Mouse (Mus musculus) forebrain, embryonic 11.5 days (tissue): ENCODE data around the gene Gm3373. TPM values are rescaled to one million over a fixed set of nuclear protein-coding genes. Genes with fewer than 3 reads are reported as not detected.
"Not testable (repeated sequence)": the region's sequence is repeated elsewhere in the genome, so short reads cannot be mapped to it uniquely, and the experiment has no call there.

ENCODE experiments used
- ATAC-seq: fragments of 200-750 bp; cut with Nextera tagmentation; replicated peaks from 2 replicates; pipeline ENCODE4 v1.8.0; 2017; ENCODE audit warnings: moderate TSS enrichment; ENCODE audit not compliant: low FRiP score
- DNase-seq: peaks from one replicate; pipeline ENCODE4 v3.0.0-alpha.2; 2017; ENCODE audit warnings: low spot score
- H3K27ac ChIP-seq: fragments of 300-500 bp; sonication (generic); 2 replicates; pipeline ENCODE4 v1.5.1; 2014; ENCODE audit warnings: low read depth, low read length
- H3K27me3 ChIP-seq: fragments of 300-500 bp; sonication (generic); 2 replicates; pipeline ENCODE4 v1.6.1; 2014; ENCODE audit warnings: mild to moderate bottlenecking, low read length, mixed read lengths; ENCODE audit not compliant: control insufficient read depth, insufficient read depth
- H3K36me3 ChIP-seq: fragments of 300-500 bp; sonication (generic); 2 replicates; pipeline ENCODE4 v1.6.1; 2014; ENCODE audit warnings: mild to moderate bottlenecking, low read length, moderate library complexity, mixed read lengths; ENCODE audit not compliant: control insufficient read depth, insufficient read depth
- H3K4me1 ChIP-seq: fragments of 300-500 bp; sonication (generic); replicated peaks from 2 replicates; pipeline ENCODE4 v1.6.1; 2014; ENCODE audit warnings: low read length, mixed read lengths; ENCODE audit not compliant: control insufficient read depth, insufficient read depth
- H3K4me2 ChIP-seq: fragments of 300-500 bp; sonication (generic); 2 replicates; pipeline ENCODE4 v1.6.1; 2014; ENCODE audit warnings: low read depth, mild to moderate bottlenecking, low read length, moderate library complexity, mixed read lengths; ENCODE audit not compliant: severe bottlenecking
- H3K4me3 ChIP-seq: fragments of 300-500 bp; sonication (generic); 2 replicates; pipeline ENCODE4 v1.5.1; 2014; ENCODE audit warnings: low read depth, low read length
- H3K9ac ChIP-seq: fragments of 300-500 bp; sonication (generic); 2 replicates; pipeline ENCODE4 v1.6.1; 2014; ENCODE audit warnings: low read length
- H3K9me3 ChIP-seq: fragments of 300-500 bp; sonication (generic); 2 replicates; pipeline ENCODE4 v1.6.1; 2016; ENCODE audit warnings: low read length, mixed read lengths; ENCODE audit not compliant: control insufficient read depth
- WGBS: fragments of 180-500 bp; shearing (Covaris S2); extraction: QIAGEN DNeasy Blood & Tissue Kit; methylation state at CpG from one replicate; pipeline ENCODE4 v1.1.7; 2014; 5-methylcytosine and 5-hydroxymethylcytosine counted together
- polyA plus RNA-seq: library from polyadenylated mRNA; unstranded; fragments of >200 nt; fragmentation: Nextera tagmentation; extraction: Ambion mirVana; gene quantifications from 2 replicates; pipeline ENCODE4 v1.2.1, GENCODE M21; 2014

Gene Gm3373
- polyA plus RNA-seq, result 0.17 TPM in 1 of 2 replicates, not detected in the other

DNA sequence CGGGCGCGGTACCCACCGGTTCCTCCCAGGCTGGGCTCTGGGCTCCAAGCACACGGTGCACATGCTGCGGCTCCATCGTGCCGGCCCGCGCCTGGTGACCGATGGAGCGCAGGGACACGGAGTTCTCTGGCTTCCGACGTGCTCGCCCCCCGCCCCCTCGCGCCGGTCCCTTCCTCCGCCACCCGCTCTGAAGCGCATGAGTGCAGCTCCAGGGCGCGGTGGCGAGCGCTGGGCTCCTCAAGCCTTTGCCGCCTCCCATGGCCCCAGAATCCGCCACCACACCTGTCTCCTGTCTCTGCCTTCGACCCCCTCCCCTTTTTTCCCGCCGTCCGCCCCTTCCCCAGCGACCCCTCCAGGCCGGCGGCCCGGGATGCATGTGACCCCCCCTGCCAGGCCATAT, at the start of gene Gm3373:
Gene Gm3373, minus strand, starts transcription at position 101 of the 400 bp plus-strand sequence.
- H3K9me3 ChIP-seq, DNase-seq, H3K36me3 ChIP-seq, H3K4me1 ChIP-seq, ATAC-seq, H3K27me3 ChIP-seq, H3K4me2 ChIP-seq, H3K9ac ChIP-seq, H3K4me3 ChIP-seq, H3K27ac ChIP-seq: not testable (repeated sequence)
- WGBS, result no CpG with 5 or more reads among the region's 37 CpGs

DNA sequence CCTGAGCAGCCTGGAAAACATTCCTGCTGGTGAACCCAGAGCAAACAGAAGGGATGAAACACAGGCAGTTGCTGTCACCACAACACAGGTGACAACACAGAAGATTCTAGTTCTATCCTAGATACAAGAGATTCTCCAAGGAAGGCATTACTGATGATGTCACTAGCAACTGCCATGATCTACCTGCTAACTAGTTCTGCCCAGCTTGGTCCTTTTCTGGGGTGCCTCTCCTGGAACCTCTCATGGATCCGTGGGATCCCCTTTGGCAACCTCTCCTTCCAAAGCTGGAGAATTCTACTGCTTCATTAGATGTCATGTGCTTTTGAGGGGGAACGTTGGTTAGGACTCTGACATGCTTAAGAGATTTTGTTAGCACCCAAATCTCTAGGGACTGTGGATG, 54.0 kb downstream of the Gm3373 start, which contains the start of gene Gm9603:
Gene Gm9603, minus strand, starts transcription at position 101 of the 400 bp plus-strand sequence.
- ATAC-seq, H3K4me3 ChIP-seq, H3K27me3 ChIP-seq, H3K4me2 ChIP-seq, DNase-seq, H3K27ac ChIP-seq, H3K9me3 ChIP-seq, H3K9ac ChIP-seq, H3K4me1 ChIP-seq, H3K36me3 ChIP-seq: not testable (repeated sequence)
- WGBS, result no CpG with 5 or more reads among the region's 2 CpGs

Other genes with a start within 250 kb of the Gm3373 start
- gene Gm3488, start 239.9 kb downstream of the Gm3373 start, polyA plus RNA-seq, result 2.0 and 2.7 TPM in 2 replicates
- gene Gm3532, start 203.1 kb downstream of the Gm3373 start, polyA plus RNA-seq, result not detected in 2 replicates
- gene Gm8265, start 108.5 kb downstream of the Gm3373 start, polyA plus RNA-seq, result not detected in 2 replicates
- not detected in 2 replicates for gene Gm9603, start 54.1 kb downstream of the Gm3373 start, polyA plus RNA-seq
- gene Gm3383, start 66.4 kb upstream of the Gm3373 start, polyA plus RNA-seq, result 1.6 TPM in 2 replicates
- not detected in 2 replicates for gene Gm3424, start 88.8 kb upstream of the Gm3373 start, polyA plus RNA-seq
- gene Gm8237, start 138.8 kb upstream of the Gm3373 start, polyA plus RNA-seq, result 0.47 TPM in 1 of 2 replicates, not detected in the other
- gene Gm3248, start 220.2 kb upstream of the Gm3373 start, polyA plus RNA-seq, result 0.19 and 0.29 TPM in 2 replicates
- not detected in 2 replicates for gene Gm3453, start 237.6 kb upstream of the Gm3373 start, polyA plus RNA-seq